Mouse (Mus musculus) megakaryocyte, adult 5-6 weeks (primary cell): Measurements from ENCODE around the gene Txndc5. TPM values are rescaled to one million over a fixed set of nuclear protein-coding genes. Genes with fewer than 3 reads are reported as not detected.
A peak's percentile ranks its signal among the peaks of the same experiment; 100 is the strongest.

Experiments used
- ATAC-seq: 2 replicates; pipeline ENCODE4 v1.8.0; 2016; ENCODE audit warnings: mild to moderate bottlenecking, inconsistent platforms; ENCODE audit not compliant: poor library complexity, severe bottlenecking
- total RNA-seq, 2 experiments: library from RNA; stranded (forward) in 1 of 2; stranded (reverse) in 1 of 2; fragments of 153-499, 151-499 nt in 1 of 2; fragments of 221-1000, 200-1000 nt in 1 of 2; gene quantifications; 2 replicates each; pipeline versions ENCODE4 v1.2.3 to v1.2.4; 2015 to 2017

Gene Txndc5
- total RNA-seq (2015) (94.2 and 101 TPM in 2 replicates), total RNA-seq (2017) (92.2 and 96.8 TPM in 2 replicates)

GRCm38 (mm10) chr13:38528687-38529294 is at the start of gene Txndc5:
Gene Txndc5, minus strand, starts transcription at chr13:38528824.
- peak; percentile 61 for ATAC-seq

- ATAC-seq, result no peak
Observed at GRCm38 (mm10) chr13:38574668-38575067, 46.0 kb upstream of the Txndc5 start.

GRCm38 (mm10) chr13:38573281-38573680 is 44.7 kb upstream of the Txndc5 start:
- no peak for ATAC-seq

GRCm38 (mm10) chr13:38565245-38565644 is 36.6 kb upstream of the Txndc5 start:
- no peak for ATAC-seq

GRCm38 (mm10) chr13:38554611-38555010 is 26.0 kb upstream of the Txndc5 start:
- no peak for ATAC-seq

GRCm38 (mm10) chr13:38554210-38554609 is 25.6 kb upstream of the Txndc5 start:
- no peak for ATAC-seq

GRCm38 (mm10) chr13:38548681-38549080 is 20.1 kb upstream of the Txndc5 start:
- ATAC-seq, result no peak

- no peak for ATAC-seq
Observed at GRCm38 (mm10) chr13:38547717-38548116, 19.1 kb upstream of the Txndc5 start.

- no peak for ATAC-seq
Observed at GRCm38 (mm10) chr13:38546754-38547153, 18.1 kb upstream of the Txndc5 start.

- ATAC-seq, result no peak
Observed at GRCm38 (mm10) chr13:38545460-38545859, 16.8 kb upstream of the Txndc5 start.

- no peak for ATAC-seq
Observed at GRCm38 (mm10) chr13:38544769-38545445, 16.3 kb upstream of the Txndc5 start.

GRCm38 (mm10) chr13:38543455-38544125 is 15.0 kb upstream of the Txndc5 start:
- no peak for ATAC-seq

- ATAC-seq, result no peak
Observed at GRCm38 (mm10) chr13:38539192-38539900, 10.7 kb upstream of the Txndc5 start.

GRCm38 (mm10) chr13:38537521-38537920 is 8.9 kb upstream of the Txndc5 start:
- no peak for ATAC-seq

GRCm38 (mm10) chr13:38534731-38535130 is 6.1 kb upstream of the Txndc5 start:
- ATAC-seq, result no peak

GRCm38 (mm10) chr13:38534016-38534415 is 5.4 kb upstream of the Txndc5 start:
- ATAC-seq, result no peak

GRCm38 (mm10) chr13:38533461-38533860 is 4.8 kb upstream of the Txndc5 start:
- ATAC-seq, result no peak

- ATAC-seq, result no peak
Observed at GRCm38 (mm10) chr13:38531498-38531897, 2.9 kb upstream of the Txndc5 start.

- ATAC-seq, result no peak
Observed at GRCm38 (mm10) chr13:38529576-38529975, 952 bp upstream of the Txndc5 start.

GRCm38 (mm10) chr13:38527797-38528650 is 600 bp downstream of the Txndc5 start:
- ATAC-seq, result peak; percentile 85
